In the genomic region with DNA sequence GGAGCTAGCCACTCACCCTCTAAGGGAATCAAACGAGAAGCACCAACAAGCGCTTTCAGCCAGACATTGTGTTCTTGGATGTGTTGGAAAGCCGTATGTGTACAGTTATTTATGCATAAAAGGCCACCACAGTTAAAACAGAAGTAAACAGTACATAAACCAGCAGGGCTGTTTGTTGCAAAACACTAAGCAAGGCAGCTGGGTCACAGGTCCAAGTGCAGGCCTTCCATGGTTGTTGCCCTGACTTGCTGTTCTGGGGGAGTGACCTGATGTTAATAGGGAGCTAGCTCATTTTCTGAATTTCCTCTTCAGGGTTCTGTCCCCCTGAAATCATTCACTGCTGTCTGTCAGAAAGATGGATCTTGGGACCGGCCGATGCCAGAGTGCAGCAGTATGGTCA, we compare ENCODE assay signal across 33 mouse cellular contexts. TPM values are rescaled to one million over a fixed set of nuclear protein-coding genes. Genes with fewer than 3 reads are reported as not detected.
A peak's percentile ranks its signal among the peaks of the same experiment; 100 is the strongest.
DNase-seq lines count a peak whose midpoint lies in the region; ATAC-seq and TF ChIP-seq lines count a peak whose summit lies in the region.
"Had no signal": no experiment of that assay in that cellular context is flagged by ENCODE, and none has a peak within 500 bp of the region (broad histone marks: within the 10 kb centered on the region; RNA-seq: fewer than 3 reads in every experiment).

No protein-coding gene starts in this region.

- no peak for ATAC-seq in forebrain, embryonic 11.5 days (replicated peaks; ENCODE audit: low FRiP score)
- ATAC-seq in forebrain, embryonic 16.5 days: no peak
- ATAC-seq in kidney, embryonic 15.5 days (replicated peaks; ENCODE audit: low FRiP score): no peak
- no peak for ATAC-seq in liver, embryonic 12.5 days
- ATAC-seq: hindbrain, postnatal 0 days; intestine, embryonic 15.5 days; midbrain, embryonic 15.5 days; Patski had no signal

- peaks cover 2% of the 10 kb centered on the region; the same call in 1 of the 2 replicates for H3K36me3 ChIP-seq in forebrain, embryonic 11.5 days (ENCODE audit: control insufficient read depth, insufficient read depth, low read length)
- H3K36me3 ChIP-seq in forebrain, embryonic 16.5 days (ENCODE audit: control insufficient read depth, insufficient read depth): peaks cover 7% of the 10 kb centered on the region
- peaks cover 47% of the 10 kb centered on the region for H3K36me3 ChIP-seq in kidney, embryonic 15.5 days
- H3K36me3 ChIP-seq in liver, adult 2 months (ENCODE audit: control insufficient read depth, insufficient read depth, low read length): peaks cover 56% of the 10 kb centered on the region
- H3K36me3 ChIP-seq in liver, embryonic 12.5 days: peaks cover 42% of the 10 kb centered on the region

- no peaks in the 10 kb centered on the region for H3K79me2 ChIP-seq in liver, adult 2 months (ENCODE audit: control insufficient read depth, insufficient read depth, low read length)

- peak; percentile 42 for DNase-seq in forebrain, embryonic 11.5 days (ENCODE audit: low spot score)
- DNase-seq in kidney, adult 11 months: no peak
- peak; percentile 80 for DNase-seq in liver, adult 2 months (ENCODE audit: extremely low read depth, low read depth, low spot score)
- DNase-seq in right cerebral cortex, postnatal 36 days (ENCODE audit: low spot score in 2 of 2): no peak
- DNase-seq: adrenal gland, postnatal 14 days; cerebellum, adult 11 months; cerebellum, adult 9-10 months; embryo, embryonic 11 days; gastrocnemius, postnatal 14 days; heart, postnatal 36 days; layer of hippocampus, adult 9-11 months; right cerebral cortex, postnatal 25 days; spleen, adult 18-20 months; thymus, postnatal 14 days had no signal

- H3K4me2 ChIP-seq in forebrain, embryonic 11.5 days (ENCODE audit: low read depth, low read length, severe bottlenecking): no peak overlapping the region
- H3K4me2 ChIP-seq in forebrain, embryonic 16.5 days (ENCODE audit: low read length): no peak overlapping the region
- H3K4me2 ChIP-seq in kidney, embryonic 15.5 days: no peak overlapping the region
- H3K4me2 ChIP-seq in liver, embryonic 12.5 days: no peak overlapping the region
- H3K4me2 ChIP-seq: embryonic facial prominence, embryonic 12.5 days; heart, embryonic 11.5 days; hindbrain, embryonic 12.5 days; intestine, embryonic 15.5 days; liver, embryonic 15.5 days; lung, embryonic 15.5 days; midbrain, embryonic 15.5 days had no signal

- TF ChIP-seq POLR2A in liver, adult 2 months (IDR thresholded peaks at IDR 0.05; ENCODE audit: extremely low read depth, insufficient read depth, low read length): no peak

- no peak for TF ChIP-seq CTCF in liver, adult 2 months (IDR thresholded peaks at IDR 0.05; ENCODE audit: low read depth, low read length)

- no peaks in the 10 kb centered on the region for H3K9me3 ChIP-seq in forebrain, embryonic 11.5 days (ENCODE audit: control insufficient read depth, low read length)
- H3K9me3 ChIP-seq in forebrain, embryonic 16.5 days (ENCODE audit: control insufficient read depth, low read length): no peaks in the 10 kb centered on the region
- H3K9me3 ChIP-seq in kidney, embryonic 15.5 days (replicated peaks): no peaks in the 10 kb centered on the region
- H3K9me3 ChIP-seq in liver, embryonic 12.5 days (replicated peaks): no peaks in the 10 kb centered on the region
- H3K9me3 ChIP-seq: embryonic facial prominence, embryonic 12.5 days; G1E; hindbrain, embryonic 12.5 days; intestine, embryonic 15.5 days; liver, embryonic 15.5 days; lung, embryonic 15.5 days; midbrain, embryonic 10.5 days; midbrain, embryonic 15.5 days had no signal

- 87% methylated on average over 5 of the region's 5 CpGs for WGBS in forebrain, embryonic 11.5 days
- 86% methylated on average over 5 of the region's 5 CpGs for WGBS in forebrain, embryonic 16.5 days
- WGBS in kidney, embryonic 15.5 days: 74% methylated on average over 5 of the region's 5 CpGs
- 59% methylated on average over 5 of the region's 5 CpGs for WGBS in liver, adult 2 months
- 84% methylated on average over 5 of the region's 5 CpGs for WGBS in liver, embryonic 12.5 days (ENCODE audit: insufficient replicate concordance)

- no peak overlapping the region for H3K27ac ChIP-seq in forebrain, embryonic 11.5 days (ENCODE audit: low read depth, low read length)
- no peak overlapping the region for H3K27ac ChIP-seq in forebrain, embryonic 16.5 days (ENCODE audit: low read length)
- H3K27ac ChIP-seq in kidney, embryonic 15.5 days: peak overlapping the region; percentile 45; the same call in 1 of the 2 replicates
- H3K27ac ChIP-seq in liver, adult 2 months (replicated peaks; ENCODE audit: insufficient read depth, low read depth, low read length): peak overlapping the region; percentile 63
- no peak overlapping the region for H3K27ac ChIP-seq in liver, embryonic 12.5 days
- H3K27ac ChIP-seq: embryonic facial prominence, embryonic 12.5 days; hindbrain, embryonic 12.5 days; hindbrain, postnatal 0 days; intestine, embryonic 15.5 days; liver, embryonic 15.5 days; lung, embryonic 15.5 days; midbrain, embryonic 10.5 days; midbrain, embryonic 15.5 days had no signal

- no peak overlapping the region for H3K4me3 ChIP-seq in forebrain, embryonic 11.5 days (ENCODE audit: low read depth, low read length)
- H3K4me3 ChIP-seq in forebrain, embryonic 16.5 days (replicated peaks; ENCODE audit: low read length): no peak overlapping the region
- no peak overlapping the region for H3K4me3 ChIP-seq in kidney, embryonic 15.5 days (replicated peaks)
- H3K4me3 ChIP-seq in liver, adult 2 months (ENCODE audit: insufficient read depth, low read depth, low read length): no peak overlapping the region
- H3K4me3 ChIP-seq in liver, embryonic 12.5 days: no peak overlapping the region
- H3K4me3 ChIP-seq: embryonic facial prominence, embryonic 12.5 days; hindbrain, embryonic 12.5 days; intestine, embryonic 15.5 days; liver, embryonic 15.5 days; lung, embryonic 15.5 days; midbrain, embryonic 10.5 days; midbrain, embryonic 15.5 days had no signal

- no peaks in the 10 kb centered on the region; the same call in 1 of the 2 replicates for H3K4me1 ChIP-seq in forebrain, embryonic 11.5 days (replicated peaks; ENCODE audit: control insufficient read depth, insufficient read depth, low read length)
- 0 out of 2 replicates have a peak, but pooled peaks cover 2% of the 10 kb centered on the region for H3K4me1 ChIP-seq in forebrain, embryonic 16.5 days (replicated peaks; ENCODE audit: control insufficient read depth, insufficient read depth, low read length)
- H3K4me1 ChIP-seq in kidney, embryonic 15.5 days: 0 out of 2 replicates have a peak, but pooled peaks cover 5% of the 10 kb centered on the region
- peaks cover 10% of the 10 kb centered on the region for H3K4me1 ChIP-seq in liver, adult 2 months (ENCODE audit: control insufficient read depth, insufficient read depth, low read length)
- peaks cover 4% of the 10 kb centered on the region for H3K4me1 ChIP-seq in liver, embryonic 12.5 days
- H3K4me1 ChIP-seq: embryonic facial prominence, embryonic 12.5 days; midbrain, embryonic 10.5 days; midbrain, embryonic 15.5 days had no signal

- no peak overlapping the region for H3K9ac ChIP-seq in forebrain, embryonic 11.5 days (ENCODE audit: low read length)
- H3K9ac ChIP-seq in forebrain, embryonic 16.5 days (replicated peaks; ENCODE audit: low read depth, low read length): no peak overlapping the region
- no peak overlapping the region for H3K9ac ChIP-seq in kidney, embryonic 15.5 days
- H3K9ac ChIP-seq in liver, adult 2 months (ENCODE audit: low read depth, low read length): no peak overlapping the region
- H3K9ac ChIP-seq in liver, embryonic 12.5 days: no peak overlapping the region
- H3K9ac ChIP-seq: embryonic facial prominence, embryonic 12.5 days; hindbrain, embryonic 12.5 days; intestine, embryonic 15.5 days; liver, embryonic 15.5 days; lung, embryonic 15.5 days; midbrain, embryonic 15.5 days had no signal

- H3K27me3 ChIP-seq in forebrain, embryonic 11.5 days (ENCODE audit: control insufficient read depth, insufficient read depth, low read length): no peaks in the 10 kb centered on the region
- no peaks in the 10 kb centered on the region for H3K27me3 ChIP-seq in forebrain, embryonic 16.5 days (replicated peaks; ENCODE audit: control insufficient read depth, insufficient read depth, low read length)
- H3K27me3 ChIP-seq in kidney, embryonic 15.5 days: no peaks in the 10 kb centered on the region
- no peaks in the 10 kb centered on the region for H3K27me3 ChIP-seq in liver, adult 2 months (ENCODE audit: control insufficient read depth, insufficient read depth, low read length)
- H3K27me3 ChIP-seq in liver, embryonic 12.5 days (replicated peaks): no peaks in the 10 kb centered on the region
- H3K27me3 ChIP-seq: embryonic facial prominence, embryonic 12.5 days; hindbrain, embryonic 12.5 days; intestine, embryonic 15.5 days; liver, embryonic 15.5 days; lung, embryonic 15.5 days; midbrain, embryonic 15.5 days; Patski had no signal

RNA-seq across cellular contexts. Expression of a gene that starts 7.5 kb away (rescaled TPM):
- polyA plus RNA-seq in forebrain, embryonic 11.5 days (2014; fragmentation: Nextera tagmentation; extraction: Ambion mirVana): 0.36 TPM in 1 of 2 replicates, not detected in the other
- polyA plus RNA-seq in forebrain, embryonic 16.5 days (2015; fragmentation: Nextera tagmentation; extraction: Ambion mirVana): 0.56 and 1.0 TPM in 2 replicates
- 0.44 and 0.69 TPM in 2 replicates for polyA plus RNA-seq in kidney, embryonic 15.5 days (2015; fragmentation: Nextera tagmentation; extraction: Ambion mirVana)
- 191 and 270 TPM in 2 replicates for total RNA-seq in liver, adult 2 months (2014; rRNA removed)
- polyA plus RNA-seq in liver, adult 2 months (2012; rRNA removed): 712 and 829 TPM in 2 replicates
- 7.7 and 8.5 TPM in 2 replicates for polyA plus RNA-seq in liver, embryonic 12.5 days (2016; fragmentation: Nextera tagmentation; extraction: Ambion mirVana)

RNA-seq across cellular contexts. Expression of a gene that starts 17.0 kb away (rescaled TPM):
- 225 and 238 TPM in 2 replicates for polyA plus RNA-seq in forebrain, embryonic 11.5 days (2014; fragmentation: Nextera tagmentation; extraction: Ambion mirVana)
- 277 and 319 TPM in 2 replicates for polyA plus RNA-seq in forebrain, embryonic 16.5 days (2015; fragmentation: Nextera tagmentation; extraction: Ambion mirVana)
- 360 and 392 TPM in 2 replicates for polyA plus RNA-seq in kidney, embryonic 15.5 days (2015; fragmentation: Nextera tagmentation; extraction: Ambion mirVana)
- 87.2 and 111 TPM in 2 replicates for total RNA-seq in liver, adult 2 months (2014; rRNA removed)
- 33.2 and 33.4 TPM in 2 replicates for polyA plus RNA-seq in liver, adult 2 months (2012; rRNA removed)
- polyA plus RNA-seq in liver, embryonic 12.5 days (2016; fragmentation: Nextera tagmentation; extraction: Ambion mirVana): 220 and 226 TPM in 2 replicates

RNA-seq across cellular contexts. Expression of a gene that starts 18.5 kb away (rescaled TPM):
- 206 and 222 TPM in 2 replicates for polyA plus RNA-seq in forebrain, embryonic 11.5 days (2014; fragmentation: Nextera tagmentation; extraction: Ambion mirVana)
- polyA plus RNA-seq in forebrain, embryonic 16.5 days (2015; fragmentation: Nextera tagmentation; extraction: Ambion mirVana): 187 and 190 TPM in 2 replicates
- polyA plus RNA-seq in kidney, embryonic 15.5 days (2015; fragmentation: Nextera tagmentation; extraction: Ambion mirVana): 192 and 209 TPM in 2 replicates
- total RNA-seq in liver, adult 2 months (2014; rRNA removed): 11.1 and 14.7 TPM in 2 replicates
- polyA plus RNA-seq in liver, adult 2 months (2012; rRNA removed): 33.1 and 39.5 TPM in 2 replicates
- 358 and 387 TPM in 2 replicates for polyA plus RNA-seq in liver, embryonic 12.5 days (2016; fragmentation: Nextera tagmentation; extraction: Ambion mirVana)

RNA-seq across cellular contexts. Expression of a gene that starts 33.3 kb away (rescaled TPM):
- polyA plus RNA-seq in forebrain, embryonic 11.5 days (2014; fragmentation: Nextera tagmentation; extraction: Ambion mirVana): not detected in 2 replicates
- polyA plus RNA-seq in forebrain, embryonic 16.5 days (2015; fragmentation: Nextera tagmentation; extraction: Ambion mirVana): not detected in 2 replicates
- not detected in 2 replicates for polyA plus RNA-seq in kidney, embryonic 15.5 days (2015; fragmentation: Nextera tagmentation; extraction: Ambion mirVana)
- total RNA-seq in liver, adult 2 months (2014; rRNA removed): not detected in 2 replicates
- polyA plus RNA-seq in liver, adult 2 months (2012; rRNA removed): not detected in 2 replicates
- polyA plus RNA-seq in liver, embryonic 12.5 days (2016; fragmentation: Nextera tagmentation; extraction: Ambion mirVana): not detected in 2 replicates
- total RNA-seq: adrenal gland, postnatal 14 days; G1E; granulocyte monocyte progenitor cell, adult 5-6 weeks; hindbrain, postnatal 0 days; left cerebral cortex, adult 18-20 months; megakaryocyte progenitor cell, adult 5-6 weeks had no signal
- polyA plus RNA-seq: C2C12; embryonic facial prominence, embryonic 12.5 days; G1E; hindbrain, embryonic 12.5 days; hindbrain, postnatal 0 days; intestine, embryonic 15.5 days; liver, embryonic 15.5 days; lung, embryonic 15.5 days; midbrain, embryonic 15.5 days; neural tube, embryonic 11.5 days; Patski had no signal

RNA-seq across cellular contexts. Expression of a gene that starts 51.6 kb away (rescaled TPM):
- polyA plus RNA-seq in forebrain, embryonic 11.5 days (2014; fragmentation: Nextera tagmentation; extraction: Ambion mirVana): 99.1 and 108 TPM in 2 replicates
- polyA plus RNA-seq in forebrain, embryonic 16.5 days (2015; fragmentation: Nextera tagmentation; extraction: Ambion mirVana): 105 and 107 TPM in 2 replicates
- polyA plus RNA-seq in kidney, embryonic 15.5 days (2015; fragmentation: Nextera tagmentation; extraction: Ambion mirVana): 89.3 and 98.3 TPM in 2 replicates
- 12.7 and 16.0 TPM in 2 replicates for total RNA-seq in liver, adult 2 months (2014; rRNA removed)
- polyA plus RNA-seq in liver, adult 2 months (2012; rRNA removed): 9.1 and 9.8 TPM in 2 replicates
- 64.2 and 65.9 TPM in 2 replicates for polyA plus RNA-seq in liver, embryonic 12.5 days (2016; fragmentation: Nextera tagmentation; extraction: Ambion mirVana)

Comparison
In these comparisons a context has a peak if more than half of its experiments do, and no peak if none do; other contexts are left out.
1. H3K27ac ChIP-seq: peak in kidney, embryonic 15.5 days (single experiment) and liver, adult 2 months (single experiment); none in forebrain, embryonic 11.5 days (single experiment), forebrain, embryonic 16.5 days (single experiment) and liver, embryonic 12.5 days (single experiment).
2. RNA of a gene that starts 7.5 kb away (polyA plus RNA-seq): 712 to 829 TPM in liver, adult 2 months; 7.7 to 8.5 TPM in liver, embryonic 12.5 days, 0.56 to 1.0 TPM in forebrain, embryonic 16.5 days, 0.44 to 0.69 TPM in kidney, embryonic 15.5 days and 0.36 TPM in forebrain, embryonic 11.5 days; every median in the first group is over 10 times any median in the second.
3. DNase-seq: peak in forebrain, embryonic 11.5 days (single experiment) and liver, adult 2 months (single experiment); none in kidney, adult 11 months (single experiment) and right cerebral cortex, postnatal 36 days (0 of 2).